Mouse (Mus musculus): ENCODE results near the gene Grk6. TPM values are rescaled to one million over a fixed set of nuclear protein-coding genes. Genes with fewer than 3 reads are reported as not detected.

The Grk6 gene
- polyA plus RNA-seq (2014; fragmentation: Illumina TruSeq; extraction: RNeasy Lipid Tissue Mini Kit (QIAGEN cat#74804); ENCODE audit: insufficient read depth, low read depth, low replicate concordance), result 26.2 TPM

DNA sequence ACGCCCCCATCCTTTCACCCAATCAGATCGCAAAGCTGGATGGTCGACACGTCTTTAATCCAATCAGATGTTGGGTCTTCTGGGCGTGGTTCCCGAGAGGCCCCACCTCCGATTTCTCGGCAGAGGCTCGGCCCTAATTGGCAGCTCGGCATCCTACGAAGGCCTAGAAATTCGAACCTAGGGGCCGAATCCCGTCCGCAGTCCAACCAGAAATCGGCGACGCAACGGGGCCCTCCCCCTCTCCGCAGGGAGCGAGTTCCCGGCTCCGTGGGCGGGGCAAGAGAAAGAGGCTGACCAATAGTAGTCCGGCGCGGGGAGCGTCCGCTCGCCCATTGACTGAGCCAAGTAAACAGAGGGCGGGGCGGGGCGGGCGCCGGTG lies at the start of gene Grk6:
Gene Grk6, plus strand, starts transcription at position 136 of the 379 bp plus-strand sequence.

DNA sequence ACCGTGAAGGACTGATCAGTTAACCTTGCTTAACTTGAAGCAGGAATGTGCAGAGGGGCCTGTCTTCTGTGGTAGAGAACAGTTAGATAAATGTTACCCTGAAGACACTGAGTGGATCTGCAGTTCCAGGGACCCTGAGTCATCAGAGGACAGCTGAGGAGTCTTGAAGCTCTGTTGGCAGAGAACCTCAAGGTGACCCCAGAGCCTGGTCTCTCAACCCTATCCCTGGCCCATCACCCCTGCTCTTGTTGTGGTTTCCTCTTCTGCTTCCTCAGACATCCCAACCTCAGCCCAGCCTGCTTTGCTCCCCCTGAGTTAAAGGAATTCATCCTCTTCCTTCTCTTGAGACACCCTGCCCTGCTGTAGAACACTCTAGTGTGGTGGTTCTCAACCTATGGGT lies 46.8 kb upstream of the Grk6 start, which contains the start of gene Slc34a1:
Gene Slc34a1, plus strand, starts transcription at position 100 of the 400 bp plus-strand sequence.

DNA sequence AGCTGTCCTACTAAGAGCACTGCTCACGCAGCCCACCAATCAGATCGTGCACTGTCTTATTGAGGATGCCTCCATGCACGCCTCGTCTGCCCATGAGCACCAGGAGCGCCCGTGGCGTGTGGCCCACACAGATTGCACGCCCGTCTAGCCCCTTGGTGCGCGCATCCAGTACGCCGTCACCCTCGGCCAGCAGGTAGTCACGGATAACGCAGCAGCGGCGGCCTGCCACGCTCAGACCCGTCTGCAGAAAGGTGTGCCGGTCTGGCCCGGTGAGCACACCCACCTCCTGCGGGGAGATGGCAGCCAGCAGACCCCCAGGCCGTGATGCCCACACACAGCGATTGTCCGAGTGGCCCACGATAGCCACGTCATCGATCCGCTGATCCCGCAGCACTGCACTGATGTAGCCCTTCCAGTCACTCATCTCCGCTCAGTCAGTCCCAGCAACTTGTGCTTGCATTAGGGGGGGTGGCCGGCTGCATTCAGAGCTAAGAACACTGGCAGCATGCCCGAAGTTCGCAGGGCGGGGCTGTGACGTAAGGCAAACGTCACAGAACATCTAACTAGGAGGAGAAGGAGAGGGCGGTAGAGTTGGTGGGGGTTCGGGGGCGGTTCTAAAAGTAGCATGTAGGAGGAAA lies 30.0 kb upstream of the Grk6 start, which contains the start of gene Pfn3:
Gene Pfn3, minus strand, starts transcription at position 490 of the 638 bp plus-strand sequence.

DNA sequence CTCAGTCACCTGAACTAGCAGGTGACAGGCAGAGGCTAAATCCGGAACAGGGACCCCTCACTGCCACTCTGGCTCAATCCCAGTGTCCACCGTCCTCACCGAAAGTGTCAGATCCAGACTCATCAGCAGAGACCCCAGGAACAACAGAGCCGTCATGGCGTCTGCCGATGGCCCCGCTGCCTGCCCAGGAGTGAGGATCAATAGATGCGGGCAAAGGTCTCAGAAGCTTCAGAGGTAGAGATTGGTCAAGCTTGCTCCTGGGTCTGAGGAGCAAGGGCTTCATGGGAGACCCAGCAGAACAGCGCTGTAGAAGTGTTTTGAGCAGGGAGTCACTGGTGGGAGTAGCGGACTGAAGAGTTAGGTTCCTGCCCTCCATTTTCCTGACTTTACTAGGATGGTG lies 18.3 kb upstream of the Grk6 start, which contains the start of gene F12:
Gene F12, minus strand, starts transcription at position 181 of the 400 bp plus-strand sequence.

DNA sequence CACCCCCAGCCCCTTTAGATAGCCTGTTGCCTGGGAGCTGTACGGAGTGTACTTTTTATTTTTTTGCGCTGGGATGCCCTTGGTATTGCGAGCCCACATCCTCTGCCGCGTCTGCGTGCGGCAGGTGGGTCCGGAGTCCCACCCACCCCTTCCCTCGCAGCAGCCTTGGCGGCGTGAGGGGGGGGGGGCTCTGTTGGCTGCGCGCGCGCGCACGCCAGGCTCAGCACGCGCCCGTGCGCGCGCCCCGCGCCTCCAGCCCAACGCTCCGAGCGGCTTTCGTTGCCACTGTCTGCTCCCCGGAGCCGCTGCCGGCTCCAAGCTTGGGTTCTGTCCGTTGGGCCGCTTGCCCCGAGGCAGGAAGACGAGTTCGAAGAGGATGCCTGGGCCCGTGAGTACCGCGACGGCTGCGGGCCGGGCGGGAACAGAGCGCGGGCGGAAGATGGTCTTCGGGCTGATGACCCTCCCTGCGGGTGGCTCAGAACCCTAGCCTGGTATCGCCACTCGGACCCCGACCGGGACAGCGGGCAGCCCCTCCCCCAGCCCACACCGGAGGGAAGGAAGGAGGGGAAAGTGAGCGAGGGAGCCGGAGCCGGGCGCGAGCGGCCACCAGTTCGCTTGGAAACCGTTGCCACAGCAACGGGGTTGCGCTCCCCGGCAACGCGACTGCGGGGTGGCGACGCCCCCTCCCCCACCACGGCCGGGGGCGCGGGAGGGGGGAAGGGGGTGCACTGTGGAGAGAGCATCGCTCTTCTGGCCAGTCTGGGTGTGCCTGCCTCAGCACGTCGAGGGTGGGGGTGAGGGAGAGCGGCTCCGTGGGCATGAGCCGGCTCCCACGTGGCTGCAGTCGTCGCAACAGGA lies 19.4 kb downstream of the Grk6 start, which contains the start of gene Prr7:
Gene Prr7, plus strand, starts transcription at position 241 of the 858 bp plus-strand sequence.

DNA sequence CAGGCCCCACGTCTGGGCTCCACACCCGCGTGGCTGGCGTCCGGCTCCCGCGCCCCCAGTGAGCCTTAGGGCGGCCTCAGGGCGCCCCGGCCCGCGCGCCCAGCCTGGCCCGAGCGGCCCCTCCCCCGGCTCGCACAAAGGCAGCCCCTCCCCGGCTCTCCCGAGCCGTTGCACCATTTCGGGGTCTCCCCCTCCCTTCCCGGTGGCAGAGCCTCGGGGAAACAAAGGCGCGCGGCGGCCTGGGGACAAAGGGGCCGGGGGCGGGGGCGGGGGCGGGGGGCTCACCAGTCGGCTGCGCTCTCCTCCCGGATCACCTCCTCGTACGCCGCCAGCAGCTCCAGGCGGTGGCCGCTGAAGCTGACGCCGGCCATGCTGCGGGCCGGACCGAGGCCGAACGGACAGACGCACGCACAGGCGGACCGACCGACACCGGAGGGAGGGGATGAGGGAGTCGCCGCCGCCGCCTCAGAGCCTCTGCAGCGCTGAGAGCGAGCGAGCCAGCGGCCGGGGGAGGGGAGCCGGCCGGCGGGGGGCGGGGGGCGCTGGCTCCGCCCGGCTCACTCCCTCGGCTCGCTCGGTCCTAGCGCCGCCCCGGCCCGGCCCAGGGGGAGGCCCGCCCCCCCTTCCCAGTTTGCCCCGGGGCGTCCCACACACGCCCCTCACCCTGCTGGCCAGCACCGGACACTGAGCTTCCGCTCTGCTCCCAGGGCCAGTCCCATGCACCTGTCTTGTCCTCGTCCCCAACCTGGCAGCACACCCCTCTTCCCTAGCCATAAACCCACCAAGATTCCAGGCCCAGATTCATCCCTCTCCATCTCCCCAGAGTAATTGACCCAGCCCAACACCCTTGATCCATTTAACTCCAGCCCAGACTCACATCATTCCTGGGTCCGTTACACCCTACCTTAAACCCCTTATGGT lies 43.0 kb downstream of the Grk6 start, which contains the start of gene Dbn1:
Gene Dbn1, minus strand, starts transcription at position 534 of the 921 bp plus-strand sequence.

Other genes with a start within 250 kb of the Grk6 start
- gene Nsd1, start 235.3 kb upstream of the Grk6 start, polyA plus RNA-seq (2014; fragmentation: Illumina TruSeq; extraction: RNeasy Lipid Tissue Mini Kit (QIAGEN cat#74804); ENCODE audit: insufficient read depth, low read depth, low replicate concordance), result 12.2 TPM
- gene Prelid1, start 124.6 kb upstream of the Grk6 start, polyA plus RNA-seq (2014; fragmentation: Illumina TruSeq; extraction: RNeasy Lipid Tissue Mini Kit (QIAGEN cat#74804); ENCODE audit: insufficient read depth, low read depth, low replicate concordance), result 118 TPM
- gene Rab24, start 123.1 kb upstream of the Grk6 start, polyA plus RNA-seq (2014; fragmentation: Illumina TruSeq; extraction: RNeasy Lipid Tissue Mini Kit (QIAGEN cat#74804); ENCODE audit: insufficient read depth, low read depth, low replicate concordance), result 54.5 TPM
- 1.1 TPM for gene Mxd3, start 115.2 kb upstream of the Grk6 start, polyA plus RNA-seq (2014; fragmentation: Illumina TruSeq; extraction: RNeasy Lipid Tissue Mini Kit (QIAGEN cat#74804); ENCODE audit: insufficient read depth, low read depth, low replicate concordance)
- 46.3 TPM for gene Lman2, start 82.3 kb upstream of the Grk6 start, polyA plus RNA-seq (2014; fragmentation: Illumina TruSeq; extraction: RNeasy Lipid Tissue Mini Kit (QIAGEN cat#74804); ENCODE audit: insufficient read depth, low read depth, low replicate concordance)
- 6.5 TPM for gene Rgs14, start 75.3 kb upstream of the Grk6 start, polyA plus RNA-seq (2014; fragmentation: Illumina TruSeq; extraction: RNeasy Lipid Tissue Mini Kit (QIAGEN cat#74804); ENCODE audit: insufficient read depth, low read depth, low replicate concordance)
- gene Slc34a1, start 46.9 kb upstream of the Grk6 start, polyA plus RNA-seq (2014; fragmentation: Illumina TruSeq; extraction: RNeasy Lipid Tissue Mini Kit (QIAGEN cat#74804); ENCODE audit: insufficient read depth, low read depth, low replicate concordance), result not detected
- gene Pfn3, start 29.8 kb upstream of the Grk6 start, polyA plus RNA-seq (2014; fragmentation: Illumina TruSeq; extraction: RNeasy Lipid Tissue Mini Kit (QIAGEN cat#74804); ENCODE audit: insufficient read depth, low read depth, low replicate concordance), result not detected
- 0.11 TPM for gene F12, start 18.3 kb upstream of the Grk6 start, polyA plus RNA-seq (2014; fragmentation: Illumina TruSeq; extraction: RNeasy Lipid Tissue Mini Kit (QIAGEN cat#74804); ENCODE audit: insufficient read depth, low read depth, low replicate concordance)
- gene Prr7, start 19.2 kb downstream of the Grk6 start, polyA plus RNA-seq (2014; fragmentation: Illumina TruSeq; extraction: RNeasy Lipid Tissue Mini Kit (QIAGEN cat#74804); ENCODE audit: insufficient read depth, low read depth, low replicate concordance), result 1.3 TPM
- gene Dbn1, start 43.0 kb downstream of the Grk6 start, polyA plus RNA-seq (2014; fragmentation: Illumina TruSeq; extraction: RNeasy Lipid Tissue Mini Kit (QIAGEN cat#74804); ENCODE audit: insufficient read depth, low read depth, low replicate concordance), result 5.0 TPM
- gene Pdlim7, start 68.6 kb downstream of the Grk6 start, polyA plus RNA-seq (2014; fragmentation: Illumina TruSeq; extraction: RNeasy Lipid Tissue Mini Kit (QIAGEN cat#74804); ENCODE audit: insufficient read depth, low read depth, low replicate concordance), result 31.3 TPM
- gene Dok3, start 84.2 kb downstream of the Grk6 start, polyA plus RNA-seq (2014; fragmentation: Illumina TruSeq; extraction: RNeasy Lipid Tissue Mini Kit (QIAGEN cat#74804); ENCODE audit: insufficient read depth, low read depth, low replicate concordance), result 17.2 TPM
- gene Ddx41, start 91.6 kb downstream of the Grk6 start, polyA plus RNA-seq (2014; fragmentation: Illumina TruSeq; extraction: RNeasy Lipid Tissue Mini Kit (QIAGEN cat#74804); ENCODE audit: insufficient read depth, low read depth, low replicate concordance), result 22.7 TPM
- 54.6 TPM for gene Fam193b, start 126.0 kb downstream of the Grk6 start, polyA plus RNA-seq (2014; fragmentation: Illumina TruSeq; extraction: RNeasy Lipid Tissue Mini Kit (QIAGEN cat#74804); ENCODE audit: insufficient read depth, low read depth, low replicate concordance)
- 140 TPM for gene Tmed9, start 128.7 kb downstream of the Grk6 start, polyA plus RNA-seq (2014; fragmentation: Illumina TruSeq; extraction: RNeasy Lipid Tissue Mini Kit (QIAGEN cat#74804); ENCODE audit: insufficient read depth, low read depth, low replicate concordance)
- gene B4galt7, start 154.8 kb downstream of the Grk6 start, polyA plus RNA-seq (2014; fragmentation: Illumina TruSeq; extraction: RNeasy Lipid Tissue Mini Kit (QIAGEN cat#74804); ENCODE audit: insufficient read depth, low read depth, low replicate concordance), result 12.9 TPM
- 28.7 TPM for gene Caml, start 177.9 kb downstream of the Grk6 start, polyA plus RNA-seq (2014; fragmentation: Illumina TruSeq; extraction: RNeasy Lipid Tissue Mini Kit (QIAGEN cat#74804); ENCODE audit: insufficient read depth, low read depth, low replicate concordance)
- 12.5 TPM for gene Ddx46, start 190.0 kb downstream of the Grk6 start, polyA plus RNA-seq (2014; fragmentation: Illumina TruSeq; extraction: RNeasy Lipid Tissue Mini Kit (QIAGEN cat#74804); ENCODE audit: insufficient read depth, low read depth, low replicate concordance)
- gene B230219D22Rik, start 248.1 kb downstream of the Grk6 start, polyA plus RNA-seq (2014; fragmentation: Illumina TruSeq; extraction: RNeasy Lipid Tissue Mini Kit (QIAGEN cat#74804); ENCODE audit: insufficient read depth, low read depth, low replicate concordance), result 31.7 TPM

Data from lung, adult 10 weeks (tissue).